In genomic region chr7:84465587-84466202, GRCm38 (mm10) we compare ENCODE assay signal across 2 mouse cellular contexts.
TF ChIP-seq lines count a peak whose summit lies in the region.

No protein-coding gene starts in this region.

TF ChIP-seq in CH12.LX, 34 proteins besides CTCF, POLR2A, EP300 and RAD21 (continued from another document):
- TF ChIP-seq NRF1 (IDR thresholded peaks at IDR 0.05; ENCODE audit: low read depth, low read length) (no peak), MAZ (IDR thresholded peaks at IDR 0.05; ENCODE audit: low read depth, low read length) (no peak), TCF12 (IDR thresholded peaks at IDR 0.05; ENCODE audit: low read depth, low read length) (no peak), IRF4 (IDR thresholded peaks at IDR 0.05; ENCODE audit: low read depth, low read length) (no peak), KAT2A (IDR thresholded peaks at IDR 0.05; ENCODE audit: insufficient replicate concordance, low read length) (no peak), HCFC1 (IDR thresholded peaks at IDR 0.05; ENCODE audit: low read depth, low read length) (no peak), PAX5 (IDR thresholded peaks at IDR 0.05; ENCODE audit: low read length) (no peak), SIN3A (IDR thresholded peaks at IDR 0.05; ENCODE audit: low read length) (no peak)

TF ChIP-seq in myocyte, 11 proteins besides CTCF, POLR2A, EP300 and RAD21 (continued from another document):
- TF ChIP-seq POLR2AphosphoS2 (IDR thresholded peaks at IDR 0.05; ENCODE audit: insufficient read length, low read depth): no peak
